9 mouse cellular contexts compared by ENCODE assay signal in the genomic region with DNA sequence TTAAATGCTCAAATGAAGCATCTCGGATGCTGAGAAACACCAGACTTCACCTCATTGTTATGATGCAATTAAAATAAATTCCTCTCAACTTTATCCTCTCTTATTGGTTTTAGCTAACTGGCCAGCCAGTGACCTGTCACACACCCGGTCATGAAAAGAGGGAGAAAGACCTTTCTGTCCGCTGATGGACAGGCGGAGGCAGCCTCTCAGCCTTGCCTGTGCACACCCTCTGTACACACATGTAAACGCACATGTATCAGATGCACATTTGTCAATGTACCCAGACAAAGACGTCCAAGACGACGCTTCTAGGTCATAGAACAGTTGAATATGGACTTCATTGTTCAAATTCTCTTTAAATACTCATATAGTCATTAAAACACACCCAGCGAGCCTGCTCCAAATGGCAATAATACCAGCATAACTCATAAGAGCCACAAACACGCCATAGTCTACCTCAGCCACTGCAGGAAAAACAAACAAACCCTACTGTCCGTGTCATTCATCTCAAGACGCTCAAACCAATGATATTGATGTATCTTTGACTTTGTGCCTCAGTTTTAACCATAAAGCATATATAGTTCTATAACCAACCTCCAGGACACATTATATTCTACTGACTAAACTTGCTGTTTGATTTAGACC. TPM values are rescaled to one million over a fixed set of nuclear protein-coding genes. Genes with fewer than 3 reads are reported as not detected.
A peak's percentile ranks its signal among the peaks of the same experiment; 100 is the strongest.
DNase-seq lines count a peak whose midpoint lies in the region; ATAC-seq and TF ChIP-seq lines count a peak whose summit lies in the region.
"Had no signal": no experiment of that assay in that cellular context is flagged by ENCODE, and none has a peak within 500 bp of the region (broad histone marks: within the 10 kb centered on the region; RNA-seq: fewer than 3 reads in every experiment).

No protein-coding gene starts in this region.

- H3K4me3 ChIP-seq in heart, embryonic 10.5 days, result peak overlapping the region; percentile 82
- no peak overlapping the region for H3K4me3 ChIP-seq in embryonic fibroblast, embryonic 13.5 days (ENCODE audit: insufficient read depth, low read length)
- H3K4me3 ChIP-seq in kidney, adult 2 months (ENCODE audit: insufficient read depth, low read depth, low read length), result peak overlapping the region; percentile 59
- peak overlapping the region; percentile 59 for H3K4me3 ChIP-seq in midbrain, embryonic 14.5 days (replicated peaks; ENCODE audit: low read depth, low read length)

- no peaks in the 10 kb centered on the region for H3K9me3 ChIP-seq in heart, embryonic 10.5 days
- no peaks in the 10 kb centered on the region for H3K9me3 ChIP-seq in midbrain, embryonic 14.5 days (ENCODE audit: control insufficient read depth, low read length)

- H3K27me3 ChIP-seq in heart, embryonic 10.5 days (ENCODE audit: insufficient read depth, poor library complexity, severe bottlenecking), result peaks cover 28% of the 10 kb centered on the region
- H3K27me3 ChIP-seq in kidney, adult 2 months (replicated peaks; ENCODE audit: control insufficient read depth, insufficient read depth, low read length), result no peaks in the 10 kb centered on the region
- peaks cover 48% of the 10 kb centered on the region for H3K27me3 ChIP-seq in midbrain, embryonic 14.5 days (ENCODE audit: control insufficient read depth, insufficient read depth, low read length)
- H3K27me3 ChIP-seq: CH12.LX had no signal

- H3K36me3 ChIP-seq in heart, embryonic 10.5 days, result peaks cover 7% of the 10 kb centered on the region
- peaks cover 4% of the 10 kb centered on the region; the same call in 1 of the 2 replicates for H3K36me3 ChIP-seq in kidney, adult 2 months (ENCODE audit: control insufficient read depth, insufficient read depth, low read length)
- peaks cover 5% of the 10 kb centered on the region for H3K36me3 ChIP-seq in midbrain, embryonic 14.5 days (ENCODE audit: control insufficient read depth, insufficient read depth, low read length)

- ATAC-seq in midbrain, embryonic 14.5 days (ENCODE audit: low FRiP score, low TSS enrichment), result no peak
- ATAC-seq in megakaryocyte progenitor cell, adult 5-6 weeks (replicated peaks; ENCODE audit: poor library complexity), result no peak

- TF ChIP-seq CTCF in embryonic fibroblast, embryonic 13.5 days (IDR thresholded peaks at IDR 0.05; ENCODE audit: borderline replicate concordance, insufficient read depth, low read length), result no peak
- no peak for TF ChIP-seq CTCF in kidney, adult 2 months (conservative IDR thresholded peaks at IDR 0.05; ENCODE audit: insufficient read depth, insufficient read length, low read depth, low read length)

- peak overlapping the region; percentile 61 for H3K9ac ChIP-seq in midbrain, embryonic 14.5 days (replicated peaks; ENCODE audit: low read length)

- H3K4me1 ChIP-seq in heart, embryonic 10.5 days, result peaks cover 11% of the 10 kb centered on the region
- no peaks in the 10 kb centered on the region for H3K4me1 ChIP-seq in embryonic fibroblast, embryonic 13.5 days (ENCODE audit: control insufficient read depth, insufficient read depth, low read length)
- H3K4me1 ChIP-seq in kidney, adult 2 months (ENCODE audit: control insufficient read depth, insufficient read depth, low read length), result peaks cover 4% of the 10 kb centered on the region; the same call in 1 of the 2 replicates
- H3K4me1 ChIP-seq in midbrain, embryonic 14.5 days (ENCODE audit: control insufficient read depth, insufficient read depth, low read length), result no peaks in the 10 kb centered on the region

- peak; percentile 28; the same call in 1 of the 2 replicates for TF ChIP-seq POLR2A in embryonic fibroblast, embryonic 13.5 days (IDR thresholded peaks at IDR 0.05; ENCODE audit: low read depth, low read length)
- TF ChIP-seq POLR2A in kidney, adult 2 months (IDR thresholded peaks at IDR 0.05; ENCODE audit: low read depth, low read length), result no peak

- no peak for DNase-seq in heart, embryonic 10.5 days (ENCODE audit: low spot score)
- DNase-seq in heart, adult 8-10 months (ENCODE audit: low spot score), result no peak
- peak; percentile 57 for DNase-seq in kidney, adult 2 months
- DNase-seq in midbrain, embryonic 14.5 days, result peak; percentile 44
- DNase-seq in gastrocnemius, postnatal 25 days, result no peak
- no peak for DNase-seq in layer of hippocampus, adult 18-20 months (ENCODE audit: low spot score in 2 of 2)

- 6% methylated on average over 12 of the region's 12 CpGs for WGBS in heart, embryonic 10.5 days
- 17% methylated on average over 12 of the region's 12 CpGs for WGBS in kidney, adult 2 months
- WGBS in midbrain, embryonic 14.5 days, result 2% methylated on average over 12 of the region's 12 CpGs

- peak overlapping the region; percentile 96; the same call in 1 of the 2 replicates for H3K27ac ChIP-seq in heart, embryonic 10.5 days
- no peak overlapping the region for H3K27ac ChIP-seq in embryonic fibroblast, embryonic 13.5 days (ENCODE audit: insufficient read depth, low read length)
- peak overlapping the region; percentile 87 for H3K27ac ChIP-seq in kidney, adult 2 months (ENCODE audit: insufficient read depth, low read depth, low read length)
- peak overlapping the region; percentile 98 for H3K27ac ChIP-seq in midbrain, embryonic 14.5 days (replicated peaks; ENCODE audit: low read depth, low read length)

- H3K4me2 ChIP-seq in midbrain, embryonic 14.5 days (ENCODE audit: low read length), result peak overlapping the region; percentile 78

RNA-seq across cellular contexts. Expression of gene Nr2f2, which starts 3.9 kb away (rescaled TPM):
- polyA plus RNA-seq in heart, embryonic 10.5 days (2016; fragmentation: Nextera tagmentation; extraction: Ambion mirVana), result 16.2 and 48.0 TPM in 2 replicates
- total RNA-seq in heart, adult 8-10 months (2022), result 10 to 100 TPM; 12.5 to 23.1 (median 20.3) TPM
- 47.0 and 54.4 TPM in 2 replicates for polyA plus RNA-seq in embryonic fibroblast, embryonic 13.5 days (2011; ENCODE audit: insufficient read length, low read depth, missing spikeins)
- 193 and 288 TPM in 2 replicates for polyA plus RNA-seq in kidney, adult 2 months (2012; rRNA removed)
- 113 and 120 TPM in 2 replicates for polyA plus RNA-seq in midbrain, embryonic 14.5 days (2014; fragmentation: Nextera tagmentation; extraction: Ambion mirVana)
- not detected in 2 replicates for total RNA-seq in megakaryocyte progenitor cell, adult 5-6 weeks (2015)
- not detected in 2 replicates for total RNA-seq in megakaryocyte progenitor cell, adult 5-6 weeks (2017)
- 10 to 100 TPM; 15.1 to 21.7 TPM for total RNA-seq in gastrocnemius, postnatal 25 days (2021)
- 10 to 100 TPM; 40.8 to 55.2 TPM for total RNA-seq in layer of hippocampus, adult 18-20 months (2021)
- total RNA-seq: CH12.LX had no signal

Comparison
In these comparisons a context has a peak if more than half of its experiments do, and no peak if none do; other contexts are left out.
1. DNase-seq: peak in kidney, adult 2 months (single experiment) and midbrain, embryonic 14.5 days (single experiment); none in heart, embryonic 10.5 days (single experiment), heart, adult 8-10 months (single experiment), gastrocnemius, postnatal 25 days (single experiment) and layer of hippocampus, adult 18-20 months (0 of 2).
2. RNA of gene Nr2f2, which starts 3.9 kb away (total RNA-seq): 40.8 to 55.2 TPM in layer of hippocampus, adult 18-20 months, 15.1 to 21.7 TPM in gastrocnemius, postnatal 25 days and 12.5 to 23.1 TPM in heart, adult 8-10 months; not detected in megakaryocyte progenitor cell, adult 5-6 weeks; every median in the first group is over 10 times any median in the second.